Mouse (Mus musculus) brain, embryonic 14.5 days (tissue): ENCODE data around the gene Sele.

Experiments used
- CTCF ChIP-seq: fragments of 200-500 bp; IDR thresholded peaks from 2 replicates; pipeline ENCODE4 v1.5.1; 2012; ENCODE audit warnings: inconsistent platforms, mild to moderate bottlenecking, moderate library complexity, borderline replicate concordance; ENCODE audit not compliant: insufficient read depth, insufficient read length; ENCODE audit errors: extremely low read depth
- POLR2A ChIP-seq: fragments of 200-500 bp; IDR thresholded peaks from 2 replicates; pipeline ENCODE4 v1.6.1; 2012; ENCODE audit warnings: mild to moderate bottlenecking, inconsistent platforms, borderline replicate concordance; ENCODE audit not compliant: poor library complexity, insufficient read depth, insufficient read length, severe bottlenecking; ENCODE audit errors: extremely low read depth

DNA sequence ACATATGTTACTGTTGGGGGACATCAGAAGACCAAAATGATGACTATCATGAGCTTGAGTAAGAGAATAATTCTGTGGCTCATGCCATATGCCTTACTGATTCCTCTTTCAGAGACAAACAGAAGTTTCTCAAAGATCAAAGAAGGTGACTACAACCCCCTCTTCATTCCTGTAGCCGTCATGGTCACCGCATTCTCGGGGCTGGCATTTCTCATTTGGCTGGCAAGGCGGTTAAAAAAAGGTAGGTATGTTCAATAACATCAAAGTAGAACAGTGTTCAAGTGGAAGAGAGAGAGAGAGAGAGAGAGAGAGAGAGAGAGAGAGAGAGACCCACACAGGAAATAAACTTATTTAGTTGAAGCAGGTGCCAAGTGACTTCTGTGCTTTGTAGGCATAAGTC, 24.0 kb downstream of the Sele start:
- TF ChIP-seq POLR2A (no peak), CTCF (no peak)
